Mouse (Mus musculus): ENCODE measurements at regions not wholly inside any gene's neighbourhood (a gene's known extent, or its start where the extent isn't known, plus 50 kb on each side); places are given as distances from the start of the nearest gene placed in this dataset.

- peak; percentile 51 for DNase-seq (ENCODE audit: low spot score in 2 of 2)
Observed at GRCm38 (mm10) chr4:32179707-32180241, 58.8 kb upstream of the Bach2 start.

- DNase-seq (ENCODE audit: low spot score in 2 of 2) = no peak
Observed at GRCm38 (mm10) chr4:32183791-32184190, 54.8 kb upstream of the Bach2 start.

GRCm38 (mm10) chr4:32185986-32186385 lies 52.6 kb upstream of the Bach2 start:
- no peak for DNase-seq (ENCODE audit: low spot score in 2 of 2)

GRCm38 (mm10) chr4:32187154-32187553 lies 51.5 kb upstream of the Bach2 start:
- no peak for DNase-seq (ENCODE audit: low spot score in 2 of 2)

- no peak for DNase-seq (ENCODE audit: low spot score in 2 of 2)
Observed at GRCm38 (mm10) chr4:32188076-32188475, 50.5 kb upstream of the Bach2 start.

- no peak for DNase-seq (ENCODE audit: low spot score in 2 of 2)
Observed at GRCm38 (mm10) chr4:32188752-32189415, 49.7 kb upstream of the Bach2 start.
